Mouse (Mus musculus) forebrain, postnatal 0 days (tissue): ENCODE measurements around the gene Map2k2. TPM values are rescaled to one million over a fixed set of nuclear protein-coding genes. Genes with fewer than 3 reads are reported as not detected.

ENCODE experiments used
- ATAC-seq: fragments of 200-750 bp; cut with Nextera tagmentation; 2 replicates; pipeline ENCODE4 v1.8.0; 2017; ENCODE audit warnings: mild to moderate bottlenecking, moderate library complexity
- DNase-seq: peaks from one replicate; pipeline ENCODE4 v3.0.0-alpha.2; 2015
- H3K27ac ChIP-seq: fragments of 300-500 bp; sonication (generic); 2 replicates; pipeline ENCODE4 v1.5.1; 2014; ENCODE audit warnings: low read depth, mild to moderate bottlenecking, antibody characterized with exemption, low read length, moderate library complexity, mixed read lengths
- H3K27me3 ChIP-seq: fragments of 300-500 bp; sonication (generic); 2 replicates; pipeline ENCODE4 v1.6.1; 2014; ENCODE audit warnings: mild to moderate bottlenecking, low read length, mixed read lengths; ENCODE audit not compliant: insufficient read depth
- H3K36me3 ChIP-seq: fragments of 300-500 bp; sonication (generic); 2 replicates; pipeline ENCODE4 v1.6.1; 2014; ENCODE audit warnings: mild to moderate bottlenecking, moderate library complexity; ENCODE audit not compliant: insufficient read depth
- H3K4me1 ChIP-seq: fragments of 300-500 bp; sonication (generic); 2 replicates; pipeline ENCODE4 v1.6.1; 2014; ENCODE audit warnings: antibody characterized with exemption; ENCODE audit not compliant: insufficient read depth
- H3K4me2 ChIP-seq: fragments of 300-500 bp; sonication (generic); 2 replicates; pipeline ENCODE4 v1.6.1; 2014; ENCODE audit warnings: low read depth, mild to moderate bottlenecking, moderate library complexity
- H3K4me3 ChIP-seq: fragments of 300-500 bp; sonication (generic); 2 replicates; pipeline ENCODE4 v1.5.1; 2014; ENCODE audit warnings: low read depth, low read length, mixed read lengths
- H3K9ac ChIP-seq: fragments of 300-500 bp; sonication (generic); 2 replicates; pipeline ENCODE4 v1.6.1; 2014; ENCODE audit warnings: mild to moderate bottlenecking
- H3K9me3 ChIP-seq: fragments of 300-500 bp; sonication (generic); 2 replicates; pipeline ENCODE4 v1.6.1; 2016; ENCODE audit warnings: low read length
- CTCF ChIP-seq: sonication (generic); IDR thresholded peaks from 2 replicates; pipeline ENCODE4 v1.5.1; 2016; ENCODE audit warnings: antibody characterized with exemption, control low read depth, low read depth
- WGBS: fragments of 180-500 bp; shearing (Covaris S2); extraction: QIAGEN DNeasy Blood & Tissue Kit; methylation state at CpG from one replicate; pipeline ENCODE4 v1.1.7; 2014; 5-methylcytosine and 5-hydroxymethylcytosine counted together
- polyA plus RNA-seq: library from polyadenylated mRNA; unstranded; fragments of >200 nt; fragmentation: Nextera tagmentation; extraction: Ambion mirVana; gene quantifications from 2 replicates; pipeline ENCODE4 v1.2.1, GENCODE M21; 2015
- total RNA-seq: library from RNA; depleted of rRNA; stranded (reverse); fragments of >200 nt; gene quantifications from 2 replicates; pipeline ENCODE4 v1.2.3, GENCODE M21; 2014

Map2k2 gene
- total and polyA plus RNA-seq, 2 experiments from 2014 or later, result 194 to 215 TPM

GRCm38 (mm10) chr10:81134181-81134587 is 28.5 kb downstream of the Map2k2 start:
- H3K4me1 ChIP-seq, result peaks cover 9% of the 10 kb centered on the region
- no peak overlapping the region for H3K27ac ChIP-seq
- no peaks in the 10 kb centered on the region for H3K36me3 ChIP-seq
- H3K9ac ChIP-seq, result no peak overlapping the region
- WGBS, result 3% methylated on average over 16 of the region's 16 CpGs
- H3K4me3 ChIP-seq, result no peak overlapping the region
- no peak for TF ChIP-seq CTCF
- ATAC-seq (no peak), DNase-seq (no peak)
- H3K4me2 ChIP-seq, result no peak overlapping the region
- no peaks in the 10 kb centered on the region for H3K9me3 ChIP-seq
- peaks cover 24% of the 10 kb centered on the region for H3K27me3 ChIP-seq

GRCm38 (mm10) chr10:81134966-81135681 is 29.4 kb downstream of the Map2k2 start, which contains the start of gene Zbtb7a:
TSS of gene Zbtb7a (plus strand) at chr10:81135220.
- Histone ChIP-seq H3K9me3 (no peaks in the 10 kb centered on the region), H3K4me3 (peak within 1 kb of the TSS; percentile 90), H3K9ac (peak within 1 kb of the TSS; percentile 94), H3K4me2 (peak within 1 kb of the TSS; percentile 99), H3K27ac (peak within 1 kb of the TSS; percentile 96), H3K27me3 (peaks cover 19% of the 10 kb centered on the region), H3K4me1 (peaks cover 9% of the 10 kb centered on the region), H3K36me3 (no peaks in the 10 kb centered on the region)
- TF ChIP-seq CTCF, result no peak
- no peak for ATAC-seq
- 4% methylated on average over 40 of the region's 41 CpGs for WGBS
- DNase-seq, result no peak

GRCm38 (mm10) chr10:81135831-81136705 is 30.4 kb downstream of the Map2k2 start:
- DNase-seq, result peak; percentile 66
- H3K9ac ChIP-seq, result peak overlapping the region; percentile 94
- no peaks in the 10 kb centered on the region for H3K9me3 ChIP-seq
- TF ChIP-seq CTCF, result peak; percentile 20; the same call in 1 of the 2 replicates
- peak; percentile 8; the same call in 1 of the 2 replicates for ATAC-seq
- peak overlapping the region; percentile 96 for H3K27ac ChIP-seq
- H3K4me1 ChIP-seq, result peaks cover 9% of the 10 kb centered on the region
- peak overlapping the region; percentile 99 for H3K4me2 ChIP-seq
- H3K36me3 ChIP-seq, result no peaks in the 10 kb centered on the region
- H3K27me3 ChIP-seq, result peaks cover 17% of the 10 kb centered on the region
- WGBS, result 2% methylated on average over 73 of the region's 86 CpGs
- peak overlapping the region; percentile 90 for H3K4me3 ChIP-seq

GRCm38 (mm10) chr10:81136706-81137231 is 31.1 kb downstream of the Map2k2 start:
- Histone ChIP-seq H3K9ac (peak overlapping the region; percentile 94), H3K4me2 (peak overlapping the region; percentile 99), H3K27ac (peak overlapping the region; percentile 96), H3K27me3 (peaks cover 17% of the 10 kb centered on the region), H3K36me3 (no peaks in the 10 kb centered on the region), H3K4me3 (peak overlapping the region; percentile 90), H3K4me1 (peaks cover 9% of the 10 kb centered on the region), H3K9me3 (no peaks in the 10 kb centered on the region)
- ATAC-seq (peak; percentile 40), DNase-seq (no peak)
- TF ChIP-seq CTCF, result no peak
- WGBS, result 2% methylated on average over 39 of the region's 50 CpGs

- Histone ChIP-seq H3K4me2 (peak overlapping the region; percentile 90), H3K36me3 (no peaks in the 10 kb centered on the region), H3K27me3 (peaks cover 17% of the 10 kb centered on the region), H3K4me1 (peaks cover 9% of the 10 kb centered on the region), H3K9ac (peak overlapping the region; percentile 91), H3K27ac (peak overlapping the region; percentile 89), H3K9me3 (no peaks in the 10 kb centered on the region), H3K4me3 (peak overlapping the region; percentile 90)
- ATAC-seq, result peak; percentile 94
- under 1% methylated on average over 71 of the region's 89 CpGs for WGBS
- TF ChIP-seq CTCF, result no peak
- DNase-seq, result peak; percentile 99
These were observed 31.8 kb downstream of the Map2k2 start for GRCm38 (mm10) chr10:81137252-81138130.

GRCm38 (mm10) chr10:81138131-81138782 is 32.5 kb downstream of the Map2k2 start:
- WGBS, result 1% methylated on average over 23 of the region's 24 CpGs
- TF ChIP-seq CTCF, result no peak
- Histone ChIP-seq H3K9ac (peak overlapping the region; percentile 91), H3K4me3 (peak overlapping the region; percentile 90), H3K27me3 (peaks cover 15% of the 10 kb centered on the region), H3K4me2 (peak overlapping the region; percentile 90), H3K36me3 (no peaks in the 10 kb centered on the region), H3K9me3 (no peaks in the 10 kb centered on the region), H3K4me1 (peaks cover 9% of the 10 kb centered on the region), H3K27ac (peak overlapping the region; percentile 89)
- DNase-seq (peak; percentile 35), ATAC-seq (no peak)
